Mouse (Mus musculus) midbrain, embryonic 13.5 days (tissue): ENCODE results near the gene Kpnb1. TPM values are rescaled to one million over a fixed set of nuclear protein-coding genes. Genes with fewer than 3 reads are reported as not detected.
A peak's percentile ranks its signal among the peaks of the same experiment; 100 is the strongest.

Experiments
- ATAC-seq: fragments of 200-750 bp; cut with Nextera tagmentation; 2 replicates; pipeline ENCODE4 v1.8.0; 2017; ENCODE audit warnings: mild to moderate bottlenecking, moderate TSS enrichment, moderate library complexity
- H3K27ac ChIP-seq: fragments of 300-500 bp; sonication (generic); 2 replicates; pipeline ENCODE4 v1.5.1; 2015; ENCODE audit warnings: inconsistent platforms, mild to moderate bottlenecking, moderate library complexity
- H3K27me3 ChIP-seq: fragments of 300-500 bp; sonication (generic); 2 replicates; pipeline ENCODE4 v1.6.1; 2015; ENCODE audit warnings: mild to moderate bottlenecking, inconsistent platforms
- H3K36me3 ChIP-seq: fragments of 300-500 bp; sonication (generic); 2 replicates; pipeline ENCODE4 v1.6.1; 2015; ENCODE audit warnings: mild to moderate bottlenecking, inconsistent platforms
- H3K4me1 ChIP-seq: fragments of 300-500 bp; sonication (generic); replicated peaks from 2 replicates; pipeline ENCODE4 v1.6.1; 2015; ENCODE audit warnings: inconsistent platforms
- H3K4me2 ChIP-seq: fragments of 300-500 bp; sonication (generic); replicated peaks from 2 replicates; pipeline ENCODE4 v1.6.1; 2015; ENCODE audit warnings: moderate library complexity, mild to moderate bottlenecking, inconsistent platforms
- H3K4me3 ChIP-seq: fragments of 300-500 bp; sonication (generic); replicated peaks from 2 replicates; pipeline ENCODE4 v1.5.1; 2015; ENCODE audit warnings: mild to moderate bottlenecking, inconsistent platforms
- H3K9ac ChIP-seq: fragments of 300-500 bp; sonication (generic); replicated peaks from 2 replicates; pipeline ENCODE4 v1.6.1; 2015; ENCODE audit warnings: mild to moderate bottlenecking, inconsistent platforms
- H3K9me3 ChIP-seq: fragments of 300-500 bp; sonication (generic); 2 replicates; pipeline ENCODE4 v1.6.1; 2016; ENCODE audit warnings: mild to moderate bottlenecking, inconsistent platforms
- WGBS: fragments of 180-500 bp; shearing (Covaris S2); methylation state at CpG from one replicate; pipeline ENCODE4 v1.1.7; 2015; 5-methylcytosine and 5-hydroxymethylcytosine counted together
- polyA plus RNA-seq: library from polyadenylated mRNA; unstranded; fragments of >200 nt; fragmentation: Nextera tagmentation; extraction: Ambion mirVana; gene quantifications from 2 replicates; pipeline ENCODE4 v1.2.1, GENCODE M21; 2015

Kpnb1 gene
- polyA plus RNA-seq, 1 experiment from 2014 or later: 43.0 TPM

DNA sequence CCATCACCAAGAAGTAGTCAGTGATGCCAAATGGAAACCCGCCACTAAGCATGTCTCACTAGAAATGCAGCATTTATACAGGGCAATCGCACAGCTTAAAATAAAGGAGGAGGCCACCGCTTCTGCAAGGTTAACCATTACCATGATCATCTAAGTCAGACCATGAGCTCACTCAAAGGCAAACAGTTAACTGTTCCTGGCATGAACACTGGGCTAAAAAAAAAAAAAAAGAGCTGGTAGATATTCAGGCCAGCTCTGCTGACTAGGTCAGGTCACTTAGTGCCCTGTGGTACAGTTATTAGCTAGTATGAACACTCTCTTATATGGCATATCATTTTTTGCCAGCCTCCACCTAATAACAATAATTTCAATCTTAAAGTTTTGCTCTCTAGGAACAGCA lies 5.2 kb downstream of the Kpnb1 start:
- 97% methylated on average over 3 of the region's 3 CpGs for WGBS
- Histone ChIP-seq H3K36me3 (peaks cover 74% of the 10 kb centered on the region), H3K4me2 (no peak overlapping the region), H3K27me3 (no peaks in the 10 kb centered on the region), H3K27ac (no peak overlapping the region), H3K9ac (no peak overlapping the region), H3K9me3 (no peaks in the 10 kb centered on the region), H3K4me3 (no peak overlapping the region), H3K4me1 (peaks cover 32% of the 10 kb centered on the region)
- no peak for ATAC-seq

DNA sequence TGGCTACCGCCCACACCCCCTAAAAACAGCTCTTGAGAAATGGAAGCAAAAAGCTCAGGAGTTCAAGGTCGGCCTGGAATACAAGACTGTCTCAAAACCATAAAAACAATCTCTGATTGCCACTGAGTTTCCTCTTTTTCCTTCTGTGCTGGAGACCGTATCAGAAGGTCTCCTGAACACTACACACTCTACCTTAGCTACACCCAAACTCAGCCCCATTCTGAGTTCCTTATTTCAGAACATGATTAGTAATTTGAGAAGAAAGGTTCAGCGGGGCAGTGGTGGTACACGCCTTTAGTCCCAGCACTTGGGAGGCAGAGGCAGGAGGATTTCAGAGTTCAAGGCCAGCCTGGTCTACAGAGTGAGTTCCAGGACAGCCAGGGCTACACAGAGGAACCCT lies 6.6 kb downstream of the Kpnb1 start:
- H3K36me3 ChIP-seq: peaks cover 88% of the 10 kb centered on the region
- H3K27ac ChIP-seq: no peak overlapping the region
- no peak for ATAC-seq
- no peak overlapping the region for H3K4me3 ChIP-seq
- no peak overlapping the region for H3K9ac ChIP-seq
- no peak overlapping the region for H3K4me2 ChIP-seq
- peaks cover 26% of the 10 kb centered on the region for H3K4me1 ChIP-seq
- no peaks in the 10 kb centered on the region for H3K27me3 ChIP-seq
- WGBS: 91% methylated on average over 5 of the region's 5 CpGs
- H3K9me3 ChIP-seq: no peaks in the 10 kb centered on the region

DNA sequence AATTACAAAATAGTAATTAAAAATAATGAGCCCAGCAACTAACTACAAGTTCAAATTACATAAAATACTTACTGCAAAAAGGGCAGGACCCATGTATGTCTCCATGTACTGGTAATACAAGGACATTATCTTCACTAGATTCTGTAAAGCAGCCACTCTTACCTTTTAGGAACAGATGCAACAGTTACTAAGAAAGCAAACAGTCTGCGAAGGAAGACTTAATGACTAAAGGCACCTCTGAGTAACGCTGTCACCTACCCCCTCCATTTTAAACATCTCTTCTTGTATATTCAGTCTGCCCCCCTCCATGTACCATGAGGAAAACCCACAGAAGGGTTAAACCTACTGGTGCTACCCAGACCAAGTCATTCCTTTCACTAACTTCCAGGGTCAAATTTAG lies 9.5 kb downstream of the Kpnb1 start:
- Histone ChIP-seq H3K27ac (no peak overlapping the region), H3K9ac (no peak overlapping the region), H3K9me3 (no peaks in the 10 kb centered on the region), H3K4me1 (0 out of 2 replicates have a peak, but pooled peaks cover 2% of the 10 kb centered on the region), H3K27me3 (no peaks in the 10 kb centered on the region), H3K4me3 (no peak overlapping the region), H3K4me2 (no peak overlapping the region), H3K36me3 (peaks cover 96% of the 10 kb centered on the region)
- WGBS: 95% methylated on average over 2 of the region's 2 CpGs
- no peak for ATAC-seq

DNA sequence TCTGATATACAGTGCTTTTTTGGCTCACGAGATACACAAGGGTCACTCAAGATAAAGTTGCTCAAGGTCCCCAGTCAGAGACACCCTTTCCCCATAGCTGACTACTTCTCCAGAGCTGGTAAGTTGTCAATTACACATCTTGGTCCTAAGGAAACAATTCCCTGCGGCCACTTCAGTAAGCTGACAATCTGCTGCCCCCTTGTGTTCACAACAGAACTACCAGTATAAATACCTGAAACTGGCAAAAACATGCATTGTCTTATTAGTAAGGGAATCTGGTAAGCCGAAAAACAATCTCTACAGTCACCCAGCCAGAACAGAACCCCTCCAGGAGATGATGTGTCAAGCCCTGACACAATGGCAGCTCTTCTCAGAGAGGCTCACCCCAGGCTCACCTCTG lies 10.8 kb downstream of the Kpnb1 start:
- no peak for ATAC-seq
- H3K4me2 ChIP-seq: no peak overlapping the region
- no peaks in the 10 kb centered on the region for H3K27me3 ChIP-seq
- 49% methylated on average over 3 of the region's 3 CpGs for WGBS
- H3K4me1 ChIP-seq: no peaks in the 10 kb centered on the region
- H3K4me3 ChIP-seq: no peak overlapping the region
- no peak overlapping the region for H3K27ac ChIP-seq
- H3K9me3 ChIP-seq: no peaks in the 10 kb centered on the region
- H3K36me3 ChIP-seq: peaks cover 95% of the 10 kb centered on the region
- H3K9ac ChIP-seq: no peak overlapping the region

DNA sequence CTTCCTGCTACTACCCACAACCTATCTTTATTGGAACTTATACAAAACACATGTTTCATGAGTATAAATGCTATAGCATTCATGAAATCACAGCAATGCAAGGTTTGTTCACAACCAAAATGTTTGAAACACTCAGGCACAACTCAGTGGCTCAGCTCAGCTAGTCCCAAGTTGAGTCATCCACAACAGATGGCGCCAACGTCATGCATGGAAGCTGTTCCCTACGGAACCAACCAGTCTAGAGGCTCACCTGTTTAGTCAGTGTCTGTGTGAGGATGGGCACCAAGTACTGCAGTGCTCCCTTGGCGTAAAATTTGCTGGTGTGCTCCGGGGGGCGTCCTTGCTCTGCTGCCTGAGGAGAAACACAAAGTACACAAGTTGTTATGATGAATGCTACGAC lies 12.2 kb downstream of the Kpnb1 start:
- ATAC-seq: no peak
- no peaks in the 10 kb centered on the region for H3K9me3 ChIP-seq
- 92% methylated on average over 7 of the region's 7 CpGs for WGBS

DNA sequence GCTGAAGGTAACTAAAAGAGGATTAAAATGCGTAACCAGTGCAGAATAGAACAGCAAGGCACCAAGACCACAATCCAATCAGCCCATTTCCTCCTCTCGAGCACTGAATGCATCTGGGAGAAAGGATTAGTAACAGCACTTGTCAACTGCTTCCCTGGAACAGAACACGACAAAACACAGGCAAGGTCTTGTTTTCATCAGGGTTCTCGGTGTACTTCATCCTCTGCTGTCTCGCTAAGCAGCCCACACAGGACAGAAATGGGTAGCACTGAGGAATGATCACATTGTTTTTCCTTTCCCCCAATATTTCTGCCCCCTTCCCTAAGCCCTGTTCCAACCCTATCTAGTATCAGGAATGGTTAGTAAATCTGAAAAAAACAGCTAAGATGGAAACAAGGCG lies 27.3 kb downstream of the Kpnb1 start:
- Histone ChIP-seq H3K4me3 (no peak overlapping the region), H3K27ac (no peak overlapping the region), H3K9me3 (no peaks in the 10 kb centered on the region), H3K4me1 (0 out of 2 replicates have a peak, but pooled peaks cover 11% of the 10 kb centered on the region), H3K4me2 (no peak overlapping the region), H3K9ac (no peak overlapping the region), H3K36me3 (peaks cover 96% of the 10 kb centered on the region), H3K27me3 (no peaks in the 10 kb centered on the region)
- 40% methylated on average over 6 of the region's 6 CpGs for WGBS
- no peak for ATAC-seq

More for the DNA sequence above, 12.2 kb downstream of the Kpnb1 start:
- no peak overlapping the region for H3K4me2 ChIP-seq
- no peaks in the 10 kb centered on the region for H3K4me1 ChIP-seq
- peaks cover 95% of the 10 kb centered on the region for H3K36me3 ChIP-seq
- no peak overlapping the region for H3K4me3 ChIP-seq
- no peak overlapping the region for H3K9ac ChIP-seq
- H3K27me3 ChIP-seq: no peaks in the 10 kb centered on the region
- H3K27ac ChIP-seq: no peak overlapping the region

DNA sequence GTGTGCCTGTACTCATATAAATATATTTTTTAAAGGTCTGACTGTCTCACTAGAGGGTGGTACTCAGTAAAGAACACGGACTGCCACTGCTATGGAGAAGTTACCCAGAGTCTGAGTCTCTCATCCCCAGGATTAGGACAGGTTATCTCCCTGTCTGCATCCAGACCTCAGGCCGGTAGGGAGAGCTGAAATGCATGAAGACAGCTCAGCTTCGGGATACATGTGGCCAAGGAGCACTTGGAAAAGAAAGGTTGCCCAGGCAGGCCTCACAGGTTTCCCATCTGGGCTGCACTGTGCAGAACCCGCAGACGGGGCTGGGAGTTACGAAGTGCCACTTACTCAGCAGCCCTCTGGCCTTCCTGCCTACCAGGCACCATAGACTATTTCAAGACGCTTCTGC lies 30.7 kb downstream of the Kpnb1 start:
- ATAC-seq: no peak
- Histone ChIP-seq H3K27me3 (no peaks in the 10 kb centered on the region), H3K4me1 (peaks cover 22% of the 10 kb centered on the region), H3K9me3 (no peaks in the 10 kb centered on the region), H3K4me3 (no peak overlapping the region), H3K9ac (no peak overlapping the region), H3K27ac (no peak overlapping the region), H3K36me3 (peaks cover 72% of the 10 kb centered on the region), H3K4me2 (no peak overlapping the region)
- WGBS: 83% methylated on average over 7 of the region's 7 CpGs

DNA sequence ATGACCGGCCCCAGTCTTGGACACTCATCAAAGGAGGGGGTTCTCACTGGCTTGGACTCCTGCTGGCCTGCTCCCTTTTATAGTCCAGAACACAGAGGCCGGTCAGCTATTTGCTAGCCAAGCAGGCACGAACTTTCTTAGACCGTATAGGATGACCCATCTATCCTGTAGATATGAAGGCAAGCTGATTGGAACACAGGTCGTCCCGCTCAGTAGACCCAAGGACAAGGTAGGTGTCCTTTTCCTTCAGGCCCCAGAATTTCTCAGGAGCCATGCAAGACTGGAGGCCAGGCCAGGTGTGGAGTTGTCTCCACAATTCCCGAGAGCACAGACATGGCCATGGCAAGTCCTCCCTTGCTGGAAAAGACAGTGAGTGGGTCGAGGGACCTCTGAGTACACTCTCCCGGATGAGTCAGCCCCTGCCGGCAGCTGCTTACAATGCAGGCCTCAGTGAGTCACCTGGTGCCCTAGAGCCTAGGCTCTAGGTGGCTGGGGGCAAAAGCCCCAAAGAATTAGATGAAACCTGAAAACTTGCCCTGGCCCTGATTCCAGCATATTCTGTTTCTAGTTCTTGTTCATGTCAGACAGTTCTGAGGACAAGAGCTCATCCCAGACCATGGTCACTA lies 34.9 kb downstream of the Kpnb1 start:
- Histone ChIP-seq H3K27ac (no peak overlapping the region), H3K9ac (peak overlapping the region; percentile 87; the same call in 1 of the 2 replicates)

DNA sequence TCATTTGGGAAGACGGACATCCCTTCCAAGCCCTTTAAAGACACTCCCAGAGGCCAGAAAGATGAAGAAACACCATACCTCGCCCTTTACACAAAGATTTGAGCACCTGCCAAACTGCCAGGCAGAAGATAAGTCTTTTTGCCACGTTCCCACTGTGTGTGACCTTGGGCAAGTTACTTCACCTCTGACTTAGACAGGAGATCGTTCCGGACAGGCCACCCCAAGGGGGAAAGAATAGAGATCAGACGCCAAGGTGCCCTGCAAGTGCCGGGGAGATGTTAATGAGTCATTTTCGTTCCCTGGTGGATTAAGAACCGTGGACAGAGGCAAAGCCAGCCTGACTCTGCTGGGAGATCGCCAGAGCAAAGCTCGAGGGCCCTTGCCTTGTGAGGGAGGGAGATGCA lies 35.7 kb downstream of the Kpnb1 start:
- Histone ChIP-seq H3K4me2 (peak overlapping the region; percentile 83), H3K27ac (peak overlapping the region; percentile 97; the same call in 1 of the 2 replicates), H3K9me3 (no peaks in the 10 kb centered on the region), H3K4me1 (peaks cover 33% of the 10 kb centered on the region), H3K27me3 (peaks cover 21% of the 10 kb centered on the region), H3K4me3 (peak overlapping the region; percentile 75), H3K36me3 (peaks cover 27% of the 10 kb centered on the region), H3K9ac (peak overlapping the region; percentile 87)
- 1% methylated on average over 11 of the region's 11 CpGs for WGBS
- ATAC-seq: no peak

More for the DNA sequence above, 34.9 kb downstream of the Kpnb1 start:
- peak overlapping the region; percentile 83 for H3K4me2 ChIP-seq
- H3K9me3 ChIP-seq: no peaks in the 10 kb centered on the region
- peaks cover 31% of the 10 kb centered on the region for H3K36me3 ChIP-seq
- no peak overlapping the region for H3K4me3 ChIP-seq
- H3K27me3 ChIP-seq: peaks cover 16% of the 10 kb centered on the region
- H3K4me1 ChIP-seq: peaks cover 33% of the 10 kb centered on the region
- no peak for ATAC-seq
- WGBS: 21% methylated on average over 10 of the region's 10 CpGs

DNA sequence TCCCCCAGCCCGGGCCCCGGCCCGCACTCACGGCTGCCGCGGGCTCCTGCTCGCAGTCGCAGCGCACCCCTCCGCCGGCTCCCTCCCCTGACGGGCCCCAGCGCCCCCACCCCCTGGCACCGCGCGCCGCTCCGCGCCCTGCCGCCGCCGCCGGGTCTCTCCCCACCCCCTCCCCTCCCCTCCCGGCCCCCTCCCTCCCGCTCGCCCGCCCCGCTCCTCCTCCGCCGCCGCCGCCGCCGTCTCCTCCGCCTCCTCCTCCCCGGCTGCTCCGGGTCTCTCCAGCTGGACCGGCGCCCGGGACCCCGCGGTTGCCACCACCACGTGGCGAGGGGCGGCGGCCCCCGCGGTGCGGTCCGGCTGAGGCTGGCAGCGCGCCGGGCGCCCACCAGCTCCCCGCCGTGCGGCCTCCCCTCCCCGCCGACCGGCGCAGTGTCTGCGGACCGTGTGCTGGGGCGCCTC lies 36.3 kb downstream of the Kpnb1 start, which contains the start of gene Tbkbp1:
Gene Tbkbp1 (minus strand): TSS at position 153 of the 459 bp plus-strand sequence.
- ATAC-seq: peak; percentile 40; the same call in 1 of the 2 replicates
- WGBS: 0% methylated on average over 23 of the region's 64 CpGs
- H3K4me1 ChIP-seq: peaks cover 37% of the 10 kb centered on the region
- peak within 1 kb of the TSS; percentile 75 for H3K4me3 ChIP-seq
- H3K9ac ChIP-seq: peak within 1 kb of the TSS; percentile 87
- H3K36me3 ChIP-seq: peaks cover 24% of the 10 kb centered on the region
- no peaks in the 10 kb centered on the region for H3K9me3 ChIP-seq
- H3K27me3 ChIP-seq: peaks cover 21% of the 10 kb centered on the region
- peak within 1 kb of the TSS; percentile 83 for H3K4me2 ChIP-seq
- peak within 1 kb of the TSS; percentile 97 for H3K27ac ChIP-seq

DNA sequence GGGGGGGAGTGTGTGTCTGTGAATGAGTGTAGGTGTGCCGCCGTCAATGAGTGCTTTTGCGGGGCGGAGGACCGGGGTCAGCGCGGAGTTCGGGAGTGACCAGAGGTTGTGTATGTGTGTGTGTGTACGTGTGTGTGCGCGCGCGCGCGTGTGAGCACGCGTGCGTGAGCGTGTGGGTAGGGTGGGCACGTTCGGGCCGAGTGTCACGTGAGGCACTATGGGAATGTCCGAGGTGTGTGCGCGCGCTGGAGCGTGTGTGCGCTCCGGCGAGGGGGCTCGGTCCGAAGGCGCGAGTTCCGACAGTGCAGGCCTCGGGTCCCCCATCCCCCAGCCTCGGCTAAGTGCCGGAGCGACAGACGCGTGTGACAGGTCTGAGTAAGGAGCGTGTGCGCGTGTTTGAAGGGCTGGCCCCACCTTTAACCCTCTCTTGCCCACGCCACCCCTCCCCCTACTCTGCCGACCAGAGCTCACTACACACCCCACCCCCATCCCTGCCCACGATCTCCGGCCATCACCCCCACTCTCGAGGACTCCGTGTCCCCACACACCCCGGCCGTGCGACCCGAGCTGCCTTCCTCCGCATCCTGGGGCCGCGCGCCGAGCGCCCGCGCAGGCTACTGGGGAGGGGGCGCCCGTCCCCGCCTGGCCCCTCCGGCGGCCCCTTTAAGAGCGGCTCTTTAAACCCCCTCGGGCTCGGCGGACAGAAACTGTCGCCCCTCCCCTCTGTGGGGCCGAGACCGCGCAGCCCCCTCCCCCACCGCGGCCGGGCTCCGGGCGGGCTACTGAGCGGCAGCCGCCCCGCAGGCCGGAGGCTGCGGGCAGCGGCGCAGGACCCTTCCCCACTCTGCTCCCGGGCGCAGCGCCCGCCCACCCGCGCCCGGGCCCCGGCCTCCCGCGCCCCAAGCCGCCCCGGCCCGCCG lies 37.0 kb downstream of the Kpnb1 start:
- Histone ChIP-seq H3K36me3 (peaks cover 24% of the 10 kb centered on the region), H3K9me3 (no peaks in the 10 kb centered on the region), H3K27ac (peak overlapping the region; percentile 97), H3K4me1 (peaks cover 38% of the 10 kb centered on the region), H3K9ac (peak overlapping the region; percentile 87), H3K4me2 (peak overlapping the region; percentile 83), H3K4me3 (peak overlapping the region; percentile 75), H3K27me3 (peaks cover 21% of the 10 kb centered on the region)
- peak; percentile 79 for ATAC-seq
- under 1% methylated on average over 82 of the region's 102 CpGs for WGBS

DNA sequence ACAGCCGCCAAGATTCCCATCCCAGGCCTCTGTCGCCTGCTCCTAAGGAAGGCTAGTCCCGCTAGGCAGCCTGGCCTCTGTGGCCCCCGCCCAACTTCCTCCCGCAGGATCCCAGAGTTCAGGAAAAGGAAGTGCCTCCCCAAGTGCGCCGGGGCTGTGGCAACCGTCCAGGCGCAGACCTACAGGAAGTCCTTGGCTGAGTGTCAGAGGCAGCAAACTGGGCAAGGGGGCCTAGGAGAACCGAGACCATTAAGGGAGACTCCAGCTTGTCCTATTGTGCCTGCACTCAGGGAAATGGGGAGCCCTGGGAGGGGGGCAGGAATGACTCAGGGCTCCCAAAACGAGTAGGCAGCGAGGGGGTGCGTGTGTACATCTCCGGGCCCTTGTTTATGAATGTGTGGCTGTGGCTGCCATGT lies 37.7 kb downstream of the Kpnb1 start:
- WGBS: 6% methylated on average over 14 of the region's 14 CpGs

More for the DNA sequence above, 37.7 kb downstream of the Kpnb1 start:
- H3K9ac ChIP-seq: peak overlapping the region; percentile 87
- peak overlapping the region; percentile 83 for H3K4me2 ChIP-seq
- no peak; the same call in none of the 2 replicates for ATAC-seq
- H3K36me3 ChIP-seq: peaks cover 23% of the 10 kb centered on the region
- peaks cover 21% of the 10 kb centered on the region for H3K27me3 ChIP-seq
- peak overlapping the region; percentile 97 for H3K27ac ChIP-seq
- H3K9me3 ChIP-seq: no peaks in the 10 kb centered on the region
- peak overlapping the region; percentile 75 for H3K4me3 ChIP-seq
- peaks cover 38% of the 10 kb centered on the region for H3K4me1 ChIP-seq
